ENCODE assay signal across 28 mouse cellular contexts in the genomic region with DNA sequence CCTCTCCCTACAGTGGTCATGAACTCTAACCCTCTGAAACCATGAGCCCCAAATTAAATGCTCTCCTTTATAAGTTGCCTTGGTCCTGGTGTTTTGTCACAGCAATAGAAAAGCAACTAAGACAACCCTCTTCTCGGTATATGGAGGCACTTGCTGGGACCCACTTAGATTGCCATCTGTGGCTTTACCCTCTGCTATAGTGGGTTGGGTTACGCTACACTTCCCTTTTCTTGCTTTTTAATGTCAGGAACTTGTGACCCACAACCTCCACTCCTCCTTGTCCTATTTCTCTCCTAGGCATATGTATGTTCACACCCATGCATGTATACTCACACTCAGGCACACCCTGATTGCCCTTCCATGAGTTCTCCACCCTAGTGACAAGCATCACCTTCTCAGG. TPM values are rescaled to one million over a fixed set of nuclear protein-coding genes. Genes with fewer than 3 reads are reported as not detected.
A peak's percentile ranks its signal among the peaks of the same experiment; 100 is the strongest.
DNase-seq lines count a peak whose midpoint lies in the region; ATAC-seq and TF ChIP-seq lines count a peak whose summit lies in the region.
"Had no signal": no experiment of that assay in that cellular context is flagged by ENCODE, and none has a peak within 500 bp of the region (broad histone marks: within the 10 kb centered on the region; RNA-seq: fewer than 3 reads in every experiment).

No protein-coding gene starts in this region.

- TF ChIP-seq CTCF in MEL (IDR thresholded peaks at IDR 0.05 in 2 of 3, conservative IDR thresholded peaks at IDR 0.05 in 1 of 3; ENCODE audit: control insufficient read depth in 1 of 3, insufficient read depth in 1 of 3, low read depth in 2 of 3, low read length in 3 of 3, poor library complexity in 1 of 3, severe bottlenecking in 1 of 3), result no peak

- H3K27me3 ChIP-seq in MEL (ENCODE audit: control insufficient read depth in 1 of 2, insufficient read depth in 2 of 2, low read length in 2 of 2), result peaks cover 0 to 2% of the 10 kb centered on the region in 2 experiments; a peak in 2 of 4 replicates
- no peaks in the 10 kb centered on the region for H3K27me3 ChIP-seq in splenic B cell, adult 2 months (ENCODE audit: control insufficient read depth, insufficient read depth, low read length, poor library complexity, severe bottlenecking)
- H3K27me3 ChIP-seq: hindbrain, embryonic 15.5 days; Patski had no signal

- ATAC-seq in hematopoietic stem cell, adult 5-6 weeks (replicated peaks in 1 of 2; ENCODE audit: insufficient read depth in 1 of 2, low FRiP score in 2 of 2, low TSS enrichment in 1 of 2, low read depth in 1 of 2, poor library complexity in 2 of 2, severe bottlenecking in 2 of 2), result peak; percentile 53 to 65; a peak in 3 of 4 replicates
- ATAC-seq: activated CD4-positive, CD25-positive, alpha-beta regulatory T cell, adult 4 months; CD4-positive, CD25-positive, alpha-beta regulatory T cell, adult 4 months; forebrain, embryonic 14.5 days; Patski had no signal

- peak in 1 of 2 experiments; percentile 41; a peak in 1 of 4 replicates for TF ChIP-seq EP300 in MEL (IDR thresholded peaks at IDR 0.05; ENCODE audit: low read depth in 1 of 2, low read length in 2 of 2)

- no peaks in the 10 kb centered on the region for H3K36me3 ChIP-seq in MEL (ENCODE audit: control insufficient read depth in 1 of 2, insufficient read depth in 2 of 2, low read length in 2 of 2)
- peaks cover 15% of the 10 kb centered on the region for H3K36me3 ChIP-seq in splenic B cell, adult 2 months (ENCODE audit: control insufficient read depth, insufficient read depth, low read length, poor library complexity, severe bottlenecking)
- H3K36me3 ChIP-seq: embryonic facial prominence, embryonic 15.5 days; forebrain, embryonic 10.5 days; G1E; heart, embryonic 10.5 days; hindbrain, embryonic 10.5 days; hindbrain, embryonic 15.5 days had no signal

- H3K9ac ChIP-seq in MEL (ENCODE audit: control insufficient read depth, low read depth, low read length, poor library complexity, severe bottlenecking), result no peak overlapping the region
- H3K9ac ChIP-seq: embryonic facial prominence, embryonic 15.5 days; hindbrain, embryonic 15.5 days had no signal

- no peak overlapping the region for H3K27ac ChIP-seq in MEL (ENCODE audit: control insufficient read depth, low read depth, low read length)
- H3K27ac ChIP-seq: embryonic facial prominence, embryonic 15.5 days; forebrain, embryonic 10.5 days; gastrocnemius, adult 2 months; heart, embryonic 10.5 days; hindbrain, embryonic 10.5 days; hindbrain, embryonic 15.5 days had no signal

- no peaks in the 10 kb centered on the region for H3K9me3 ChIP-seq in MEL (replicated peaks; ENCODE audit: insufficient read depth, low read length)
- H3K9me3 ChIP-seq: embryonic facial prominence, embryonic 15.5 days; forebrain, embryonic 10.5 days; G1E; heart, embryonic 10.5 days; hindbrain, embryonic 10.5 days; hindbrain, embryonic 15.5 days had no signal

- no peaks in the 10 kb centered on the region for H3K4me1 ChIP-seq in MEL (ENCODE audit: control insufficient read depth in 1 of 2, insufficient read depth in 2 of 2, low read length in 2 of 2)
- H3K4me1 ChIP-seq: hindbrain, embryonic 15.5 days had no signal

- no peak overlapping the region for H3K4me3 ChIP-seq in MEL (ENCODE audit: control insufficient read depth in 1 of 2, insufficient read depth in 1 of 2, low read depth in 2 of 2, low read length in 2 of 2)
- H3K4me3 ChIP-seq: embryonic facial prominence, embryonic 15.5 days; erythroblast, embryonic 14.5 days; forebrain, embryonic 10.5 days; gastrocnemius, adult 2 months; heart, embryonic 10.5 days; hindbrain, embryonic 10.5 days; hindbrain, embryonic 15.5 days had no signal

- no peaks in the 10 kb centered on the region for H3K79me2 ChIP-seq in MEL (ENCODE audit: control insufficient read depth, insufficient read depth, low read length, poor library complexity)

- TF ChIP-seq RAD21 in MEL (IDR thresholded peaks at IDR 0.05; ENCODE audit: low read depth, low read length), result no peak

- no peak for TF ChIP-seq POLR2A in MEL (IDR thresholded peaks at IDR 0.05; ENCODE audit: control insufficient read depth in 1 of 2, insufficient read depth in 1 of 2, low read depth in 1 of 2, low read length in 2 of 2, poor library complexity in 1 of 2)

- DNase-seq in 416B (ENCODE audit: low read depth) (peak; percentile 36), MEL (ENCODE audit: low read depth, low spot score) (peak; percentile 63)
- peak; percentile 54 for DNase-seq in splenic B cell, adult 2 months (ENCODE audit: low read depth, low spot score)
- no peak for DNase-seq in adrenal gland, adult 8-10 months
- no peak for DNase-seq in ovary, postnatal 36 days (ENCODE audit: low spot score)
- DNase-seq: adrenal gland, postnatal 25 days; cerebellum, adult 18-20 months; cerebellum, adult 9-11 months; embryo, embryonic 11 days; gastrocnemius, adult 2 months; gastrocnemius, postnatal 25 days; heart, adult 18-20 months; heart, postnatal 10 days had no signal

TF ChIP-seq in MEL, 35 proteins besides CTCF, POLR2A, EP300 and RAD21:
- TF ChIP-seq GATA1 (IDR thresholded peaks at IDR 0.05; ENCODE audit: low read depth, low read length) (no peak), UBTF (IDR thresholded peaks at IDR 0.05; ENCODE audit: borderline replicate concordance, insufficient read depth, low read depth, low read length) (no peak), POLR2AphosphoS2 (IDR thresholded peaks at IDR 0.05; ENCODE audit: low read length) (no peak), USF1 (IDR thresholded peaks at IDR 0.05; ENCODE audit: low read depth, low read length) (no peak), HCFC1 (IDR thresholded peaks at IDR 0.05; ENCODE audit: low read depth, low read length) (no peak), SIN3A (IDR thresholded peaks at IDR 0.05; ENCODE audit: low read length) (no peak), MYC (IDR thresholded peaks at IDR 0.05; ENCODE audit: low read depth, low read length) (no peak), USF2 (IDR thresholded peaks at IDR 0.05; ENCODE audit: borderline replicate concordance in 1 of 2, insufficient read depth in 1 of 2, low read depth in 1 of 2, low read length in 2 of 2) (no peak), CHD1 (IDR thresholded peaks at IDR 0.05; ENCODE audit: low read depth, low read length) (no peak), SMC3 (IDR thresholded peaks at IDR 0.05; ENCODE audit: low read depth, low read length) (no peak), MYB (IDR thresholded peaks at IDR 0.05; ENCODE audit: low read depth, low read length) (no peak), MAX (IDR thresholded peaks at IDR 0.05; ENCODE audit: low read length) (no peak), MEF2A (IDR thresholded peaks at IDR 0.05; ENCODE audit: extremely low read depth, insufficient replicate concordance, low read depth, low read length, poor library complexity, severe bottlenecking) (no peak), KAT2A (conservative IDR thresholded peaks at IDR 0.05; ENCODE audit: low read depth, low read length) (no peak)
TF ChIP-seq in MEL: peak in this region for 0.

RNA-seq across cellular contexts. Expression of a gene that starts 7.4 kb away (rescaled TPM):
- not detected in 2 replicates for total RNA-seq in MEL (2012; rRNA removed)
- not detected for polyA plus RNA-seq in MEL (2012; ENCODE audit: insufficient read depth in 1 of 2, insufficient read length in 2 of 2, low read depth in 1 of 2, low replicate concordance in 2 of 2, missing spikeins in 1 of 2)
- not detected in 2 replicates for total RNA-seq in hematopoietic stem cell, adult 5-6 weeks (2017)
- total RNA-seq in adrenal gland, adult 8-10 months (2022), result 1 to 10 TPM in 1 of 4 experiments, under 1 TPM in 3; 0.70 to 1.0 (median 0.77) TPM
- total RNA-seq: G1E; gastrocnemius, adult 2 months; gastrocnemius, postnatal 25 days had no signal
- polyA plus RNA-seq: embryonic facial prominence, embryonic 11.5 days; embryonic facial prominence, embryonic 15.5 days; erythroblast, embryonic 14.5 days; forebrain, embryonic 10.5 days; forebrain, embryonic 14.5 days; G1E; hindbrain, embryonic 10.5 days; Patski had no signal

RNA-seq across cellular contexts. Expression of a gene that starts 14.3 kb away (rescaled TPM):
- not detected in 2 replicates for total RNA-seq in MEL (2012; rRNA removed)
- not detected for polyA plus RNA-seq in MEL (2012; ENCODE audit: insufficient read depth in 1 of 2, insufficient read length in 2 of 2, low read depth in 1 of 2, low replicate concordance in 2 of 2, missing spikeins in 1 of 2)
- not detected in 2 replicates for total RNA-seq in hematopoietic stem cell, adult 5-6 weeks (2017)
- not detected for total RNA-seq in adrenal gland, adult 8-10 months (2022)
- total RNA-seq: adrenal gland, adult 18-20 months; adrenal gland, postnatal 25 days; G1E; gastrocnemius, adult 2 months; gastrocnemius, postnatal 25 days; heart, adult 18-20 months; heart, postnatal 10 days had no signal
- polyA plus RNA-seq: activated CD4-positive, CD25-positive, alpha-beta regulatory T cell, adult 4 months; CD4-positive, CD25-positive, alpha-beta regulatory T cell, adult 4 months; embryonic facial prominence, embryonic 11.5 days; embryonic facial prominence, embryonic 15.5 days; erythroblast, embryonic 14.5 days; forebrain, embryonic 10.5 days; forebrain, embryonic 14.5 days; G1E; heart, embryonic 10.5 days; heart, embryonic 14.5 days; hindbrain, embryonic 10.5 days; hindbrain, embryonic 15.5 days had no signal

RNA-seq across cellular contexts. Expression of a gene that starts 38.3 kb away (rescaled TPM):
- not detected in 2 replicates for total RNA-seq in MEL (2012; rRNA removed)
- not detected for polyA plus RNA-seq in MEL (2012; ENCODE audit: insufficient read depth in 1 of 2, insufficient read length in 2 of 2, low read depth in 1 of 2, low replicate concordance in 2 of 2, missing spikeins in 1 of 2)
- not detected in 2 replicates for total RNA-seq in hematopoietic stem cell, adult 5-6 weeks (2017)
- not detected for total RNA-seq in adrenal gland, adult 8-10 months (2022)
- total RNA-seq: adrenal gland, adult 18-20 months; adrenal gland, postnatal 25 days; G1E; gastrocnemius, adult 2 months; gastrocnemius, postnatal 25 days; heart, adult 18-20 months; heart, postnatal 10 days had no signal
- polyA plus RNA-seq: activated CD4-positive, CD25-positive, alpha-beta regulatory T cell, adult 4 months; CD4-positive, CD25-positive, alpha-beta regulatory T cell, adult 4 months; embryonic facial prominence, embryonic 11.5 days; embryonic facial prominence, embryonic 15.5 days; erythroblast, embryonic 14.5 days; forebrain, embryonic 10.5 days; forebrain, embryonic 14.5 days; G1E; heart, embryonic 10.5 days; heart, embryonic 14.5 days; hindbrain, embryonic 10.5 days; hindbrain, embryonic 15.5 days; Patski had no signal

RNA-seq across cellular contexts. Expression of a gene that starts 46.4 kb away (rescaled TPM):
- total RNA-seq in MEL (2012; rRNA removed), result not detected in 2 replicates
- polyA plus RNA-seq in MEL (2012; ENCODE audit: insufficient read depth in 1 of 2, insufficient read length in 2 of 2, low read depth in 1 of 2, low replicate concordance in 2 of 2, missing spikeins in 1 of 2), result not detected
- not detected in 2 replicates for total RNA-seq in hematopoietic stem cell, adult 5-6 weeks (2017)
- total RNA-seq in adrenal gland, adult 8-10 months (2022), result under 1 TPM; 0.09 to 0.51 (median 0.35) TPM
- total RNA-seq: adrenal gland, postnatal 25 days; gastrocnemius, adult 2 months; gastrocnemius, postnatal 25 days; heart, postnatal 10 days had no signal
- polyA plus RNA-seq: embryonic facial prominence, embryonic 11.5 days; forebrain, embryonic 10.5 days; forebrain, embryonic 14.5 days; G1E; heart, embryonic 10.5 days; hindbrain, embryonic 10.5 days; hindbrain, embryonic 15.5 days; Patski had no signal

Comparison
In these comparisons a context has a peak if more than half of its experiments do, and no peak if none do; other contexts are left out.
1. DNase-seq: peak in 416B (single experiment), MEL (single experiment) and splenic B cell, adult 2 months (single experiment); none in adrenal gland, adult 8-10 months (single experiment) and ovary, postnatal 36 days (single experiment).